Mouse (Mus musculus) heart, embryonic 16.5 days (tissue): ENCODE measurements around the gene Ccnb1. TPM values are rescaled to one million over a fixed set of nuclear protein-coding genes. Genes with fewer than 3 reads are reported as not detected.
"Not testable (repeated sequence)": the region's sequence is repeated elsewhere in the genome, so short reads cannot be mapped to it uniquely, and the experiment has no call there.

Source experiments
- ATAC-seq: fragments of 200-750 bp; cut with Nextera tagmentation; replicated peaks from 2 replicates; pipeline ENCODE4 v1.8.0; 2017; ENCODE audit warnings: moderate number of reproducible peaks; ENCODE audit not compliant: insufficient read depth, low FRiP score; ENCODE audit errors: extremely low read depth
- H3K27ac ChIP-seq: fragments of 300-500 bp; sonication (generic); 2 replicates; pipeline ENCODE4 v1.5.1; 2014; ENCODE audit warnings: mild to moderate bottlenecking, low read length, control low read depth, moderate library complexity
- H3K27me3 ChIP-seq: fragments of 300-500 bp; sonication (generic); 2 replicates; pipeline ENCODE4 v1.6.1; 2014; ENCODE audit warnings: low read length, mixed read lengths; ENCODE audit not compliant: control insufficient read depth, insufficient read depth
- H3K36me3 ChIP-seq: fragments of 300-500 bp; sonication (generic); 2 replicates; pipeline ENCODE4 v1.6.1; 2014; ENCODE audit not compliant: control insufficient read depth, insufficient read depth
- H3K4me1 ChIP-seq: fragments of 300-500 bp; sonication (generic); 2 replicates; pipeline ENCODE4 v1.6.1; 2014; ENCODE audit warnings: low read length, mixed read lengths; ENCODE audit not compliant: control insufficient read depth, insufficient read depth
- H3K4me2 ChIP-seq: fragments of 300-500 bp; sonication (generic); 2 replicates; pipeline ENCODE4 v1.6.1; 2014; ENCODE audit warnings: low read depth, mild to moderate bottlenecking, control low read depth, low read length
- H3K4me3 ChIP-seq: fragments of 300-500 bp; sonication (generic); 2 replicates; pipeline ENCODE4 v1.5.1; 2014; ENCODE audit warnings: mild to moderate bottlenecking, control low read depth, low read length
- H3K9ac ChIP-seq: fragments of 300-500 bp; sonication (generic); 2 replicates; pipeline ENCODE4 v1.6.1; 2014; ENCODE audit warnings: low read length, control low read depth
- H3K9me3 ChIP-seq: fragments of 300-500 bp; sonication (generic); replicated peaks from 2 replicates; pipeline ENCODE4 v1.6.1; 2016; ENCODE audit warnings: low read length; ENCODE audit not compliant: control insufficient read depth
- WGBS: fragments of 180-500 bp; shearing (Covaris S2); extraction: QIAGEN DNeasy Blood & Tissue Kit; methylation state at CpG from one replicate; pipeline ENCODE4 v1.1.7; 2014; 5-methylcytosine and 5-hydroxymethylcytosine counted together
- polyA plus RNA-seq: library from polyadenylated mRNA; unstranded; fragments of >200 nt; fragmentation: Nextera tagmentation; extraction: Ambion mirVana; gene quantifications from 2 replicates; pipeline ENCODE4 v1.2.1, GENCODE M21; 2015

Gene Ccnb1
- polyA plus RNA-seq, 1 experiment from 2014 or later: 205 TPM

DNA sequence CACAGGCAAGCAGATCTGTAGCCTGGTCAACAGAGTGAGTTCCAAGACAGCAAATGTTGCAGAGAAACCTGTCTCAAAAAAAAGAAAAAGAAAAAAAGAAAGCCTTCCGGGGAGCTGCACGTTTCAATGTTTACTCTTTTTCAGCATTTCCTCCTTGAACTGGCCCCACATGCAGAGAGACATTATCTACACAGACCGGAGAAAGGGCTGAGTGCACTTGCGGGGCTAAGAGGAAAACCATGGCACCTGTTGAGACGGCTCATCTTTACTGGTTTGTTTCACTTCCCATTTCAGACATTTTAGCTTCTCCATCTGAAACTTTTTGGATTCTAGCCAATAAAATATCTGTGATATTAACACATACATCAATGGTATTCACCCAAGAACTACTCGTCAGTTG lies 37.9 kb upstream of the Ccnb1 start:
- H3K4me3 ChIP-seq: no peak overlapping the region
- WGBS: 64% methylated on average over 6 of the region's 6 CpGs
- no peak overlapping the region for H3K4me2 ChIP-seq
- no peaks in the 10 kb centered on the region for H3K9me3 ChIP-seq
- no peaks in the 10 kb centered on the region for H3K4me1 ChIP-seq
- peaks cover 41% of the 10 kb centered on the region for H3K36me3 ChIP-seq
- no peak overlapping the region for H3K9ac ChIP-seq
- no peak overlapping the region for H3K27ac ChIP-seq
- ATAC-seq: no peak
- H3K27me3 ChIP-seq: no peaks in the 10 kb centered on the region

DNA sequence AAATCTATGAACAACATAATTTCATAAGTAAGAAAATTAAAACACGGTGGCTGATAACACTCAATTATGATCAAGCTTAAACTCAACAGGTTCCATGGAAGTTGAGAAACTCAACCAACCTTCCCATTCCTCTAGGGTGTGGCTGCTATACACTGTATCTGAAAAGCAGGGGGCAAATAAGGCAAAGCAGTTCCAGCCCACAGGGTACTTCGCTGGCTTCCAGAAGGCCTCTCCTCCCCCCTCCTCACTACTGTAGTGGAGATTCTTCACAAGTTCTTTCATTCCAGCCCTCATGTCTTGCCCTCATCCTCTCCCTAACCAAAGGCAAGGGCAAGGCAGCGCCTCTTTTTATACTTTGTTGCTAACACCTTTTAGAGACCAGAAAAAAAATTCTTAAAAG lies 37.5 kb upstream of the Ccnb1 start:
- Histone ChIP-seq H3K9me3 (no peaks in the 10 kb centered on the region), H3K27me3 (no peaks in the 10 kb centered on the region), H3K27ac (no peak overlapping the region), H3K4me2 (no peak overlapping the region), H3K36me3 (peaks cover 41% of the 10 kb centered on the region), H3K4me3 (no peak overlapping the region), H3K9ac (no peak overlapping the region), H3K4me1 (no peaks in the 10 kb centered on the region)
- WGBS: 94% methylated on average over 3 of the region's 3 CpGs
- ATAC-seq: no peak

DNA sequence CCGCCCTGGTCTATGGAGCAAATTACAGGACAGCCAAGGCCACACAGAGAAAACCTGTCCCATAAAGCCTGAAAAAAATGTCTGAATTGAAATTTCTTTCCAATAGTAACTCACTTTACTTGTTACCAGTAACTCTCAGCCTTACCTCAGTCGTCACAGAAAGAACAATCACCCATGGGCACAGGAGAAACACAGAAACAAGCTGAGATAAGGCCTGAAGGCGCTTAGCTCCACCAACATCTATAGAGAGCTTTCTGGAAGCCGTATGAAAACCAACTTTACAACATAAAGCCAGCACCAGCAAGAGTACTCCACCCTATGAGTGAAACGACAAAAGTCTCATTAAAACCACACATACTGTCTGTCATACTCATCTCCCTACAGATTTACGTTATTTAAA lies 28.1 kb upstream of the Ccnb1 start:
- H3K9ac ChIP-seq: no peak overlapping the region
- no peaks in the 10 kb centered on the region for H3K4me1 ChIP-seq
- H3K4me3 ChIP-seq: no peak overlapping the region
- 85% methylated on average over 6 of the region's 6 CpGs for WGBS
- no peak overlapping the region for H3K27ac ChIP-seq
- H3K9me3 ChIP-seq: no peaks in the 10 kb centered on the region
- peaks cover 53% of the 10 kb centered on the region for H3K36me3 ChIP-seq
- H3K27me3 ChIP-seq: no peaks in the 10 kb centered on the region
- no peak overlapping the region for H3K4me2 ChIP-seq
- ATAC-seq: no peak

DNA sequence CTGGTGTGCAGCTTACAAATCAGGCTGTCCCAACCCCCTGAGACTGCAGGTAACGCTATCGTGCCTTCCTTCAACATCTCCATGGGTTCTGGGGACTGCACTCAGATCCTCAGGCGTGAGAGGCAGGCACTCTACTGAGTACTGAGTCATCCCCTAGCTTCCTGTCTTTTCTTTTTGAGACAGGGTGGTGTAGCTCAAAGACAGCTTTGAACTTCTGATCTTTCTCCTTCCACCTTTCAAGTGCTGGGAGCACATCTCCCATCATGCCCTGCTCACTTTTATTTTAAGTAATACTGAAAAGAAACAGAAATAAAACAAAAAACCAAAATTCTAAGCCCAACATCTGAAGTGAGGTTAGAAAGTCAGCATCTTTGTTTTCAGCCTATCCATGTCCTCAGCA lies 19.4 kb upstream of the Ccnb1 start:
- ATAC-seq: no peak
- H3K9me3 ChIP-seq: no peaks in the 10 kb centered on the region
- H3K9ac ChIP-seq: no peak overlapping the region
- peaks cover 65% of the 10 kb centered on the region for H3K36me3 ChIP-seq
- no peak overlapping the region for H3K4me2 ChIP-seq
- H3K27me3 ChIP-seq: no peaks in the 10 kb centered on the region
- no peak overlapping the region for H3K4me3 ChIP-seq
- H3K27ac ChIP-seq: no peak overlapping the region
- WGBS: 100% methylated on average over 3 of the region's 3 CpGs
- no peaks in the 10 kb centered on the region for H3K4me1 ChIP-seq

DNA sequence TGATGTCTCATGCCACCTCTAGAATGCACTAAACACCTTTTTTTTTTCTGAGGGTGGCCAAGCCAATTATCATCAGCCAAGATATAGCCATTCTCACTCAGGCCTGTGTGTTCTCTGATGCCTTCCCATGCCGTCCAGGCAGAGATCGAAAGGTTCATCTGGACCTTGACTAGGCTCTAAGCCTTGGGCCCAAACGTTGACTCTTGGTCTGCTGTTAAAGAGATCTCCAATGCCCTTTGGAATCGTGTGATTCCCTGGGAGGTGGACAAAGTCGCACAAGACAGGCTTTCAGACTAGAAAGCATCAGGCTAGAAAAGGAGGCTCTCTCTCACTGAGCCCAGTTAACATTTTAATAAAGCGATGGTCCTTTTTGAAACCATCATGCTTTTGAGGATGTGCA lies 10.8 kb upstream of the Ccnb1 start:
- Histone ChIP-seq H3K4me3 (no peak overlapping the region), H3K9me3 (no peaks in the 10 kb centered on the region), H3K9ac (no peak overlapping the region), H3K27me3 (no peaks in the 10 kb centered on the region), H3K27ac (no peak overlapping the region), H3K4me2 (no peak overlapping the region), H3K36me3 (peaks cover 17% of the 10 kb centered on the region), H3K4me1 (no peaks in the 10 kb centered on the region)
- ATAC-seq: no peak
- 87% methylated on average over 6 of the region's 6 CpGs for WGBS

DNA sequence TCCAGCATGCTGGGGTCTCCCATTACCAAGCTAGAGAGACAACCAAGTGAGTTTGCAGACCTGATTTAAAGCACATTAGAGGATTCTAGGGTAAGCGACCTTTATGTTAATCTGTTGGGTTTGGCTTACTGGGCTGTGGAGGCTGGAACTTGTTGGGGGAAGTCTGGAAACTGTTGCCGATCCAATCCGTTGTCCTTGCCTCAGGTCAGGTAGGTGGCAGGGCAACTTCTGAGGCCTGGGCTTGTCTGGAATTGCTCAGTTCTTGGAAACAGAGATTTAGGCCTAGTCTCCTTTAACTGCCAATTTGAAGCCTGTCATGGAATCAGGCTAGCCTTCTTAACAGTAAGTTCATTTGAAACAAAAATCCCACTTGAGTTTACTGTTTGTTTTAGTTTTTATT lies 2.7 kb upstream of the Ccnb1 start:
- Histone ChIP-seq H3K9me3 (no peaks in the 10 kb centered on the region), H3K4me2 (no peak overlapping the region), H3K9ac (no peak overlapping the region), H3K4me1 (peaks cover 14% of the 10 kb centered on the region), H3K4me3 (no peak overlapping the region), H3K27me3 (no peaks in the 10 kb centered on the region), H3K27ac (no peak overlapping the region), H3K36me3 (no peaks in the 10 kb centered on the region; the same call in 1 of the 2 replicates)
- no peak for ATAC-seq
- WGBS: 80% methylated on average over 3 of the region's 3 CpGs

DNA sequence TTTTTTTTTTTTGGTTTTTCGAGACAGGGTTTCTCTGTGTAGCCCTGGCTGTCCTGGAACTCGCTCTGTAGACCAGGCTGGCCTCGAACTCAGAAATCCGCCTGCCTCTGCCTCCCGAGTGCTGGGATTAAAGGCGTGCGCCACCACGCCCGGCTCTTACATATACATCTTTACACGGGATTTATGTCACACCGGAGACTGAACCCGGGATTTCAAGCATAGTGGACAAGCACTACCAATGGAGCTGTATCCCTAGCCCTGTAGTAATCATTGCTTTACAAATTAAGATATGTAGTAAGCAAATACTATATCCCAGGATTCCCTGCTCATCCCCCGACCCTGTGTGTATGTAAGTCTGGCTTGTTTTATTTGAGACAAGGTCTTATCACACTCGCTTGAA lies 1.7 kb upstream of the Ccnb1 start:
- WGBS: 95% methylated on average over 11 of the region's 14 CpGs
- not testable (repeated sequence) for H3K9ac ChIP-seq, H3K36me3 ChIP-seq, H3K27me3 ChIP-seq, H3K4me2 ChIP-seq, H3K27ac ChIP-seq, H3K4me3 ChIP-seq, H3K9me3 ChIP-seq, ATAC-seq
- H3K4me1 ChIP-seq: peaks cover 23% of the 10 kb centered on the region

DNA sequence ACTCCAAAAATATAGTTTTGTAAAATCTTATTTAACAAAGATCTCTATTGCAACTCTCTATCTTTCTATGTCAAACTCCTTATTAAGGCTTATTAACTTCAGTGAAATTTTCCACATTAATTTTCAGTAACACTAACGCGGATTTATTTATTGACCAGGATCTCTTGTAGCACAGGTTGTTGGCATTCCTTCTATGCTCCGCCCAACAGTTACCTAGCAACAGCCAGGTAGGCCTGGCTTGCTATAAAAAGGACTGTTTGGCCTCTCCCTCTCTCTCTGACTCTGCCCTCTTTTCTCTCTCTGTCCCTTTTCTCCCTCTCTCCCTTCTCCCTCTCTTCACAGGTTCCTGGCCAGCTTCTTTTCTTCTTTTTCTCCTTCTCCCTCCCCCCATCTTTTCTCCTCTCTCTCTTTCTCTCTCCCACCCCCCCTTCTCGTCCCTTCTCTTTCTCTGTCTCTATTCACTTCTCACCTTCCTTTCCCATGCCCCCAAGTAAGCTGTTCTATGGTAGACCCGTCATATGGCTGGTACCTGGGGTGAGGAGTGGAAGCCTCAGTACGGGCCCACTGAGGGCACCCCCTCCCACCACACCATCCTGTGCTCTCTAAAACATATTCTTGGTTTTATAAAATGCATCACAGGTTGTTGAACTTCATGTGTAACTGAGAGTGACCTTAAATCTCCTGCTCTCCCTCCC lies 1.1 kb upstream of the Ccnb1 start:
- WGBS: 77% methylated on average over 6 of the region's 6 CpGs
- no peak for ATAC-seq
- Histone ChIP-seq H3K9ac (no peak overlapping the region), H3K36me3 (peaks cover 4% of the 10 kb centered on the region; the same call in 1 of the 2 replicates), H3K4me3 (no peak overlapping the region), H3K9me3 (no peaks in the 10 kb centered on the region), H3K4me2 (no peak overlapping the region), H3K27me3 (no peaks in the 10 kb centered on the region), H3K4me1 (peaks cover 24% of the 10 kb centered on the region), H3K27ac (no peak overlapping the region)

DNA sequence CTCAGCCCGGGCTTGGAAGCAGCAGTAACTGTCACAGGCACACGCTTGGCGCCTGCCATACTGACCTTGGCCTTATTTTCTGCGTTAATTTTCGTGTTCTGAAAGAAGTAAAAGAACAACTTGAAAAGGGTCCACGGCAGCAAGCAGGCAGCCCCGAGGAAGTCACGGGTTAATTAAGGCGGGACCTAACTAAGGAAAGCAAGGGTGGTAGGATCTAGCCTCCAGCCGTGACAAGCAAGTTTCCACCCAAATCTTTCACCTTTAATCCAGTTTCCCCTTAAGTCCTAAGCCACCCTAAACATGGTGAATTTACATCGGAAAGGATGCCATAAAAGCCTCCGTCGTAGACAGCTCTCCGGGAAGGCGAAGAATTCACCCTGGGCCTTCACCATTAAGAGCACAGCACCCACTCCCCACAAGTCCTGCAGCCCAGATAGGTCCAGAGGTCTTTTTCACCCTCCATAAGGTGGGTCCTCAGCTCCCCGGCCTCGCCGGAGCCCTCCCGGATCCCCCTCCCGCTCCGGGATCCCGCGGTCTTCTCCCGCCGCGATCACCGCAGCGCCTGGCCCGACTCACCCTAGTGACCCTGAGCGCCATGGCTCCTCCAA lies 460 bp downstream of the Ccnb1 start:
- ATAC-seq: no peak; the same call in 1 of the 2 replicates
- Histone ChIP-seq H3K9me3 (no peaks in the 10 kb centered on the region), H3K4me2 (peak overlapping the region; percentile 94), H3K36me3 (peaks cover 11% of the 10 kb centered on the region), H3K9ac (peak overlapping the region; percentile 91), H3K27ac (peak overlapping the region; percentile 75), H3K27me3 (no peaks in the 10 kb centered on the region), H3K4me1 (peaks cover 24% of the 10 kb centered on the region), H3K4me3 (peak overlapping the region; percentile 95)
- under 1% methylated on average over 30 of the region's 30 CpGs for WGBS
